Mouse (Mus musculus): ENCODE data around the gene 4930539E08Rik.

4930539E08Rik gene

GRCm38 (mm10) chr17:28930392-28931074 lies 15.4 kb upstream of the 4930539E08Rik start:
- peak; percentile 65 for DNase-seq (ENCODE audit: extremely low spot score, low spot score)

GRCm38 (mm10) chr17:28929369-28929768 lies 14.2 kb upstream of the 4930539E08Rik start:
- DNase-seq (ENCODE audit: extremely low spot score, low spot score) = no peak

GRCm38 (mm10) chr17:28928004-28928403 lies 12.9 kb upstream of the 4930539E08Rik start:
- DNase-seq (ENCODE audit: extremely low spot score, low spot score) = no peak

GRCm38 (mm10) chr17:28926866-28927635 lies 11.9 kb upstream of the 4930539E08Rik start:
- peak; percentile 47 for DNase-seq (ENCODE audit: extremely low spot score, low spot score)

- DNase-seq (ENCODE audit: extremely low spot score, low spot score) = peak; percentile 84
Observed at GRCm38 (mm10) chr17:28926380-28926779, 11.3 kb upstream of the 4930539E08Rik start.

GRCm38 (mm10) chr17:28924957-28925595 lies 10.0 kb upstream of the 4930539E08Rik start:
- DNase-seq (ENCODE audit: extremely low spot score, low spot score) = no peak

GRCm38 (mm10) chr17:28922096-28922495 lies 7.0 kb upstream of the 4930539E08Rik start:
- no peak for DNase-seq (ENCODE audit: extremely low spot score, low spot score)

GRCm38 (mm10) chr17:28921086-28921485 lies 6.0 kb upstream of the 4930539E08Rik start:
- DNase-seq (ENCODE audit: extremely low spot score, low spot score) = no peak

- no peak for DNase-seq (ENCODE audit: extremely low spot score, low spot score)
Observed at GRCm38 (mm10) chr17:28916520-28916919, 1.4 kb upstream of the 4930539E08Rik start.

- DNase-seq (ENCODE audit: extremely low spot score, low spot score) = no peak
Observed at GRCm38 (mm10) chr17:28913940-28914339, 1.2 kb downstream of the 4930539E08Rik start.

- no peak for DNase-seq (ENCODE audit: extremely low spot score, low spot score)
Observed at GRCm38 (mm10) chr17:28913200-28913599, 1.9 kb downstream of the 4930539E08Rik start.

GRCm38 (mm10) chr17:28910139-28910538 lies 5.0 kb downstream of the 4930539E08Rik start:
- DNase-seq (ENCODE audit: extremely low spot score, low spot score) = no peak

- DNase-seq (ENCODE audit: extremely low spot score, low spot score) = peak; percentile 74
Observed at GRCm38 (mm10) chr17:28909252-28909941, 5.7 kb downstream of the 4930539E08Rik start.

GRCm38 (mm10) chr17:28907959-28908358 lies 7.2 kb downstream of the 4930539E08Rik start:
- DNase-seq (ENCODE audit: extremely low spot score, low spot score) = no peak

- no peak for DNase-seq (ENCODE audit: extremely low spot score, low spot score)
Observed at GRCm38 (mm10) chr17:28905377-28905916, 9.7 kb downstream of the 4930539E08Rik start.

- peak; percentile 83 for DNase-seq (ENCODE audit: extremely low spot score, low spot score)
Observed at GRCm38 (mm10) chr17:28904546-28905376, 10.4 kb downstream of the 4930539E08Rik start.

GRCm38 (mm10) chr17:28901559-28901958 lies 13.6 kb downstream of the 4930539E08Rik start:
- no peak for DNase-seq (ENCODE audit: extremely low spot score, low spot score)

GRCm38 (mm10) chr17:28899427-28899826 lies 15.7 kb downstream of the 4930539E08Rik start:
- DNase-seq (ENCODE audit: extremely low spot score, low spot score) = no peak

GRCm38 (mm10) chr17:28898249-28898648 lies 16.9 kb downstream of the 4930539E08Rik start:
- no peak for DNase-seq (ENCODE audit: extremely low spot score, low spot score)

GRCm38 (mm10) chr17:28897817-28898216 lies 17.3 kb downstream of the 4930539E08Rik start:
- no peak for DNase-seq (ENCODE audit: extremely low spot score, low spot score)

All from neural tube, embryonic 10.5 days (tissue).